Mouse (Mus musculus) layer of hippocampus, postnatal 10 days (tissue): ENCODE measurements around the gene Fth1. TPM values are rescaled to one million over a fixed set of nuclear protein-coding genes. Genes with fewer than 3 reads are reported as not detected.

Experiments used
- DNase-seq, 2 experiments: peaks; one replicate each; pipeline ENCODE4 v3.0.0; 2021; ENCODE audit warnings: low spot score in 2 of 2
- total RNA-seq, 2 experiments: library from RNA; stranded (reverse); gene quantifications; 2 replicates each; pipeline ENCODE4 v1.2.3; 2021

Fth1 gene
- total RNA-seq, 2 experiments from 2014 or later: 2,066 to 2,109 TPM

- DNase-seq: no peak
Measured at GRCm38 (mm10) chr19:10021981-10022380, 41.6 kb downstream of the Fth1 start.

DNA sequence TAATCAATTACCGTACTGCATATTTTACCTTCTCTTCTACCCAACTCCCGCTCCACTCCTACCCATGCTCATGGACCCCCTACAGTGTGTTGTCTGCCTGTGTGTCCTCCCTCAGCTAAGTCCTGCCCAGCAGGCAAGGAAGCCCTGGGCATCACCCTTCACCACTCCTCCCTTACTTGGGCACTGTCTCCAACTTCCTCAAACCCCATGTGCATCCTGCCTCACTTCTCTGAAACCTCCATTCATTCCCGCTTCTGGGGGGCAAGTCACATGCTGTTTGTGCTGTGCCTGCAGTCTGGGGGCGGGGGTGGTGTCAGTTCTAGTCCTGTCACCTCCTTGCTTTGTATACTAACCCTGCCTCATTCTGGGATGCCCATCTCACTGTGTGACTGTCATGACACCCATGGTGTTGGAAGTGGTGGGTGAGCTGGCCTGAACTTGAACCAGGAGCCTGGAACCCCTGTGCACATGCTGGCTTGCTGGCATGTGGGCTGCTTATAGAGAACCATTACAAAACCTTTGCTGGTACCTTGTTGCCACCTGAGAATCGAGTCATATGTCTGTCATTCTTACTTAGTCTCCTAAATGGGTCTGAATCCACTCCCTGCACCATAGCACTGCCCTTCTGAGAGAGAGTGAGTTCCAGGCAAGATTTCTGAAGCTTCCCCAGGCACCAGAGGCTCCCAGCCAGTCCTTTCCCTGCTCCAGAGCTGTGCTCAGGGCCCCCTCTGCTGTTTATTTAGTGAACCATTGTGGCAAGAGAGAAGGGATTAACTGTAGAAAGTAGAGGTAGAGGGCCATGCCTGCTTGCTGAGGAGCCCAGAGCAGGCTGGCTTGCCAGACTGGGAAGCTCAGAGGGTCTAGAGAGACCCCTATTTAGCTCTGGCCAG is 42.3 kb downstream of the Fth1 start:
- DNase-seq: peak; percentile 65 to 77

GRCm38 (mm10) chr19:10023304-10023758 is 42.9 kb downstream of the Fth1 start:
- no peak for DNase-seq

DNA sequence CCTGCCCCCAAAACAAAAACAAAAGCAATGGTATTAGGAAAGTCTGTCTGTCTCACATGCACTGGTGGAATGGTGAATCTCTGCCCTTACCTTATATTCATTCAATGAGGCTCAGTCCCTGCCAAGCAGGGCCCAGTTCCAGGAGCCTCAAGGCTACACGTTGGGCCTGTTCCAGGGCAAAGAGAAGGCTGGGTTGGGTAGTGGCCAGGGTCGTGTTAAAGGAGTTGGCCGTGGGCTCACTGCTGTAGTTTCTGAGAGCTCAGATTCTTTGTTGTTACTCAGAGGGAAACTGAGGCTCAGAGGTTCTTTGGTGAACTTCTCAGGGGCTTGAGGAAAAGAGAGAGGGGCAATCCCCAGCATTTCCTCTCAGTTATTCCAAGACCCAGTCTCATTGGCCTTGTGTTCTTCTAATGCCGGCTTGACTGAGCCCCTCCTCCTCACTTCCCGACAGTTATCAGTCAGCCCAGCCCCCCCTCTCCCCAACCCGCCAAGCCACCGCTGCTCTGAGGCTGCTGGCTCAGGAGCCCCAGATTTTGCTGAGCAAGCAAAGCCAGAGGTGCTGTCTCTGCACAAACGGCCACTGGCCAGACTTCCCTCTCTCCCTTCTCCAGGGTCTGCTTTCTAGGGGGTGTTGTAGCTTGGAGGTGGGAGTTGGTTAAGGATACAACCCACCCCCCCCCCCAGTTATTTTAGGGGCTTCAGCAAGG is 44.9 kb downstream of the Fth1 start:
- DNase-seq: peak; percentile 49 to 65

GRCm38 (mm10) chr19:10029746-10030145 is 49.3 kb downstream of the Fth1 start:
- no peak for DNase-seq

DNA sequence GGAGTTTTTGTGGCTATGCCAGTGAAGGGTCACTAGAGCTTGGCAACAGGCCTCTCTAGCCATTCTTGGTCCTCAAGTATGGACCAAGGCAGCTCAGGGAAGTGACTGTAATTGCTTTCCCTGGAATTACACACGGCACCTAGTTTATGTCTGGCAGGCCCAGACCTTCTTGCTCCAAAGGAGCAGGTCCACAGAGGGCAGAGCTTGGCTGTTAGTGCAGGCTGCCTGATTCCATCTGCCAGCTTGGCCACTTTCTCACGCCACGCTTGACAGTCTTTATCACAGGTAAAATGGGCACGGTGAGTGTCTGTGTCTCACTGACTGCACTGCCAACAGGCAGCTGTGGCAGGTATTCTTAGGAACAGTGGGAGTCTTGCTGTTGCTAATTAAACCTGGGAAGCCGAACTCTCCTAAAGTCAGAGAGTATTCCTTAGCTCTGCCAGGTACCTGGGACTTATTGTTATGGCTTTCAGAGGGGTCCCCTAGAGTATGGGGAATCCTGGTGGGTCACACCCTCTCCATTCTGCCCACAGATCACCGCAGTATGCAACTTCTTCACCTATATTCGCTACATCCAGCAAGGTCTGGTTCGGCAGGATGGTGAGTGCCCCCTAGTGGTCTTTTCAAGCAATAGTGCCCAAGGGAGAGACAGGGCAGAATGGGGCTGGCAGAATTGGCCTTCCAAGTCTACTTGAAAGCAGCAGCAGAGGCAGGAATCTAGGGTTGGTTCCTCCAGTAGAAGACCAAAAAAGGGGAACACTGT is 53.0 kb downstream of the Fth1 start:
- peak; percentile 69 to 70 for DNase-seq

- DNase-seq: peak in 1 of 2 experiments; percentile 10
Measured at GRCm38 (mm10) chr19:10034356-10034755, 54.0 kb downstream of the Fth1 start.

Other genes starting within 250 kb of the Fth1 start
- gene Scgb2a2, start 133.0 kb upstream of the Fth1 start, total RNA-seq: not detected
- 10 to 100 TPM; 16.1 to 25.7 TPM for gene Incenp, start 81.0 kb upstream of the Fth1 start, total RNA-seq
- gene Best1, start 21.0 kb downstream of the Fth1 start, total RNA-seq: 1 to 10 TPM; 1.9 to 3.0 TPM
- 10 to 100 TPM; 13.9 to 14.5 TPM for gene Rab3il1, start 21.1 kb downstream of the Fth1 start, total RNA-seq
- 10 to 100 TPM; 49.1 to 54.6 TPM for gene Fads3, start 61.0 kb downstream of the Fth1 start, total RNA-seq
- 100 to 1,000 TPM; 276 to 282 TPM for gene Fads2, start 121.1 kb downstream of the Fth1 start, total RNA-seq
- 100 to 1,000 TPM; 180 to 185 TPM for gene Fads1, start 202.3 kb downstream of the Fth1 start, total RNA-seq
- gene Tmem258, start 223.4 kb downstream of the Fth1 start, total RNA-seq: 100 to 1,000 TPM in 1 of 2 experiments, 10 to 100 TPM in 1; 90.7 to 113 TPM
- gene Fen1, start 223.6 kb downstream of the Fth1 start, total RNA-seq: 10 to 100 TPM; 10.4 to 12.5 TPM